Mouse (Mus musculus): ENCODE results near the gene Nmrk1. TPM values are rescaled to one million over a fixed set of nuclear protein-coding genes. Genes with fewer than 3 reads are reported as not detected.

The Nmrk1 gene
- polyA plus RNA-seq, 1 experiment: 14.9 TPM

- Histone ChIP-seq H3K4me3 (replicated peaks; ENCODE audit: control insufficient read depth, low read depth, low read length) (no peak overlapping the region), H3K4me1 (ENCODE audit: control insufficient read depth, insufficient read depth, low read length) (peaks cover 9% of the 10 kb centered on the region), H3K27ac (ENCODE audit: control insufficient read depth, insufficient read depth, low read depth, low read length, poor library complexity) (0 out of 2 replicates have a peak overlapping the region, but pooled peaks have one; percentile 30)
- WGBS: 41% methylated on average over 1 of the region's 1 CpGs
- TF ChIP-seq POLR2A (IDR thresholded peaks at IDR 0.05; ENCODE audit: borderline replicate concordance, control insufficient read depth, low read depth, low read length): no peak
- no peak for TF ChIP-seq CTCF (IDR thresholded peaks at IDR 0.05; ENCODE audit: control insufficient read depth, insufficient read depth, low read length)
Measured at GRCm38 (mm10) chr19:18619691-18620090, 12.1 kb upstream of the Nmrk1 start.

DNA sequence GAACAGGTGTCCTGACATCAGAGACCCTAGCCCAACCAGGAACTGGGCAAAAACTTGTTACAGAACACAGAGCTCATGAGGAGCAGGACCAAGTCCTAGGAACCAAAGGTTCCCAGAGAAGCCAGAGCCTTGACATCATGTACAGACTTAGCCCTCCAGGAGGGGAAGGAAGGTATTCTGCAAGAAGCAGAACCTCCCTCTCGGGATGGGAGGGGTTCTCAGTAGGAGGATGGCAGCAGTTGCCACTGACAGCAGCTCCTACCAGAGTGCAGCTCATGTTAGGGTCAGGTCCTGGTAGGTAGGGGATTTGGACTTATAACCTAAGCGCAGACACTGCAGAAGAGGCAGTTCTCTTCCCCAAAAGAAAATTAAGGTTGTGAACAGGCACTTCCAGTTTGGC, 7.9 kb upstream of the Nmrk1 start:
- WGBS: 41% methylated on average over 2 of the region's 2 CpGs
- Histone ChIP-seq H3K27ac (ENCODE audit: control insufficient read depth, insufficient read depth, low read depth, low read length, poor library complexity) (no peak overlapping the region), H3K4me3 (replicated peaks; ENCODE audit: control insufficient read depth, low read depth, low read length) (no peak overlapping the region), H3K4me1 (ENCODE audit: control insufficient read depth, insufficient read depth, low read length) (peaks cover 8% of the 10 kb centered on the region; the same call in 1 of the 2 replicates)
- TF ChIP-seq POLR2A (IDR thresholded peaks at IDR 0.05; ENCODE audit: borderline replicate concordance, control insufficient read depth, low read depth, low read length) (no peak), CTCF (IDR thresholded peaks at IDR 0.05; ENCODE audit: control insufficient read depth, insufficient read depth, low read length) (no peak)

DNA sequence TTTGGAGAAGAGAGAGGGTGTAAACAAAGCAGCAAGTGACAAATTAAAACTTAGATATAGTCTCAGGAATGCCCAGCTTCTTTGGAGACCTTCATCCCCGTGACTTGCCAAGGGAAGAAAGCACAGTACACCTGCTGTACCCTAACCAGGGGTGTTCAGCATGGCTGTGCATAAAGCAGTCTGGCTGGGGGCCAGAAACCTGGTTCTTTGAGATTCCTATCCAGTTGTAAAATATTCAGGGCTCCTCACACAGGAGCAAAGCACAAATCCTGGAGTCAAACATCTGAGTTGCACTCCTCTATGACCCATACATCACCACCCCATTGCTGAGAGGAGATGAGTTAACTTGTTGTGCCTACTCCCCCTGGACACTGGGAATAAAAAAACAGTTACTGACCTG, 2.2 kb upstream of the Nmrk1 start:
- TF ChIP-seq POLR2A (IDR thresholded peaks at IDR 0.05; ENCODE audit: borderline replicate concordance, control insufficient read depth, low read depth, low read length) (no peak), CTCF (IDR thresholded peaks at IDR 0.05; ENCODE audit: control insufficient read depth, insufficient read depth, low read length) (no peak)
- no peak overlapping the region for H3K27ac ChIP-seq (ENCODE audit: control insufficient read depth, insufficient read depth, low read depth, low read length, poor library complexity)
- H3K4me1 ChIP-seq (ENCODE audit: control insufficient read depth, insufficient read depth, low read length): peaks cover 1% of the 10 kb centered on the region
- H3K4me3 ChIP-seq (replicated peaks; ENCODE audit: control insufficient read depth, low read depth, low read length): no peak overlapping the region
- 65% methylated on average over 1 of the region's 1 CpGs for WGBS

- Histone ChIP-seq H3K4me3 (replicated peaks; ENCODE audit: control insufficient read depth, low read depth, low read length) (peak overlapping the region; percentile 97), H3K27ac (ENCODE audit: control insufficient read depth, insufficient read depth, low read depth, low read length, poor library complexity) (peak overlapping the region; percentile 99), H3K4me1 (ENCODE audit: control insufficient read depth, insufficient read depth, low read length) (peaks cover 1% of the 10 kb centered on the region)
- TF ChIP-seq POLR2A (IDR thresholded peaks at IDR 0.05; ENCODE audit: borderline replicate concordance, control insufficient read depth, low read depth, low read length) (peak; percentile 41; the same call in 1 of the 2 replicates), CTCF (IDR thresholded peaks at IDR 0.05; ENCODE audit: control insufficient read depth, insufficient read depth, low read length) (no peak)
- 5% methylated on average over 17 of the region's 17 CpGs for WGBS
Measured at GRCm38 (mm10) chr19:18630221-18631119, 1.3 kb upstream of the Nmrk1 start.

- Histone ChIP-seq H3K4me3 (replicated peaks; ENCODE audit: control insufficient read depth, low read depth, low read length) (peak overlapping the region; percentile 97), H3K27ac (ENCODE audit: control insufficient read depth, insufficient read depth, low read depth, low read length, poor library complexity) (peak overlapping the region; percentile 99), H3K4me1 (ENCODE audit: control insufficient read depth, insufficient read depth, low read length) (peaks cover 1% of the 10 kb centered on the region)
- TF ChIP-seq POLR2A (IDR thresholded peaks at IDR 0.05; ENCODE audit: borderline replicate concordance, control insufficient read depth, low read depth, low read length) (no peak), CTCF (IDR thresholded peaks at IDR 0.05; ENCODE audit: control insufficient read depth, insufficient read depth, low read length) (no peak)
- under 1% methylated on average over 40 of the region's 40 CpGs for WGBS
Measured at GRCm38 (mm10) chr19:18631161-18631643, 548 bp upstream of the Nmrk1 start.

- Histone ChIP-seq H3K27ac (ENCODE audit: control insufficient read depth, insufficient read depth, low read depth, low read length, poor library complexity) (peak overlapping the region; percentile 99), H3K4me3 (replicated peaks; ENCODE audit: control insufficient read depth, low read depth, low read length) (peak overlapping the region; percentile 83), H3K4me1 (ENCODE audit: control insufficient read depth, insufficient read depth, low read length) (peaks cover 1% of the 10 kb centered on the region)
- 55% methylated on average over 13 of the region's 13 CpGs for WGBS
- TF ChIP-seq CTCF (IDR thresholded peaks at IDR 0.05; ENCODE audit: control insufficient read depth, insufficient read depth, low read length): no peak
- no peak for TF ChIP-seq POLR2A (IDR thresholded peaks at IDR 0.05; ENCODE audit: borderline replicate concordance, control insufficient read depth, low read depth, low read length)
Measured at GRCm38 (mm10) chr19:18632231-18633185, 758 bp downstream of the Nmrk1 start.

- Histone ChIP-seq H3K4me3 (replicated peaks; ENCODE audit: control insufficient read depth, low read depth, low read length) (no peak overlapping the region), H3K27ac (ENCODE audit: control insufficient read depth, insufficient read depth, low read depth, low read length, poor library complexity) (no peak overlapping the region), H3K4me1 (ENCODE audit: control insufficient read depth, insufficient read depth, low read length) (no peaks in the 10 kb centered on the region)
- WGBS: 87% methylated on average over 5 of the region's 5 CpGs
- TF ChIP-seq CTCF (IDR thresholded peaks at IDR 0.05; ENCODE audit: control insufficient read depth, insufficient read depth, low read length) (no peak), POLR2A (IDR thresholded peaks at IDR 0.05; ENCODE audit: borderline replicate concordance, control insufficient read depth, low read depth, low read length) (no peak)
Measured at GRCm38 (mm10) chr19:18637954-18638353, 6.2 kb downstream of the Nmrk1 start.
